Mouse (Mus musculus): ENCODE results near the gene Zfp668.
"Not testable (repeated sequence)": the region's sequence is repeated elsewhere in the genome, so short reads cannot be mapped to it uniquely, and the experiment has no call there.

Gene Zfp668

GRCm38 (mm10) chr7:127840886-127841285 lies 35.7 kb downstream of the Zfp668 start:
- DNase-seq = peak; percentile 44 to 53

- DNase-seq = not testable (repeated sequence)
Measured at GRCm38 (mm10) chr7:127840031-127840430, 36.6 kb downstream of the Zfp668 start.

- DNase-seq = not testable (repeated sequence)
Measured at GRCm38 (mm10) chr7:127837878-127838277, 38.8 kb downstream of the Zfp668 start.

- no peak for DNase-seq
Measured at GRCm38 (mm10) chr7:127837473-127837872, 39.2 kb downstream of the Zfp668 start.

- no peak for DNase-seq
Measured at GRCm38 (mm10) chr7:127835550-127835949, 41.1 kb downstream of the Zfp668 start.

GRCm38 (mm10) chr7:127824176-127824871 lies 52.3 kb downstream of the Zfp668 start, which contains the start of the genes Stx4a and Stx1b:
Gene Stx4a, plus strand, starts transcription at chr7:127824294.
Gene Stx1b, minus strand, starts transcription at chr7:127824549.
- no peak for DNase-seq

- no peak for DNase-seq
Measured at GRCm38 (mm10) chr7:127823236-127824171, 53.1 kb downstream of the Zfp668 start.

- no peak for DNase-seq
Measured at GRCm38 (mm10) chr7:127822494-127822893, 54.1 kb downstream of the Zfp668 start.

GRCm38 (mm10) chr7:127820836-127821509 lies 55.7 kb downstream of the Zfp668 start:
- no peak for DNase-seq

GRCm38 (mm10) chr7:127817776-127818175 lies 58.9 kb downstream of the Zfp668 start:
- no peak for DNase-seq

GRCm38 (mm10) chr7:127817053-127817452 lies 59.6 kb downstream of the Zfp668 start:
- DNase-seq = no peak

- DNase-seq = no peak
Measured at GRCm38 (mm10) chr7:127815954-127816821, 60.4 kb downstream of the Zfp668 start.

- no peak for DNase-seq
Measured at GRCm38 (mm10) chr7:127815116-127815665, 61.4 kb downstream of the Zfp668 start.

GRCm38 (mm10) chr7:127814241-127814921 lies 62.2 kb downstream of the Zfp668 start:
- no peak for DNase-seq

GRCm38 (mm10) chr7:127813821-127814220 lies 62.8 kb downstream of the Zfp668 start:
- no peak for DNase-seq

Measured in spleen, adult 18-20 months (tissue).